Mouse (Mus musculus) ovary, postnatal 14 days (tissue): Measurements from ENCODE around the gene Sart1.
A peak's percentile ranks its signal among the peaks of the same experiment; 100 is the strongest.
"Not testable (repeated sequence)": the region's sequence is repeated elsewhere in the genome, so short reads cannot be mapped to it uniquely, and the experiment has no call there.

ENCODE experiments used
- DNase-seq: peaks from one replicate; pipeline ENCODE4 v3.0.0; 2022; ENCODE audit warnings: low spot score

The Sart1 gene

DNA sequence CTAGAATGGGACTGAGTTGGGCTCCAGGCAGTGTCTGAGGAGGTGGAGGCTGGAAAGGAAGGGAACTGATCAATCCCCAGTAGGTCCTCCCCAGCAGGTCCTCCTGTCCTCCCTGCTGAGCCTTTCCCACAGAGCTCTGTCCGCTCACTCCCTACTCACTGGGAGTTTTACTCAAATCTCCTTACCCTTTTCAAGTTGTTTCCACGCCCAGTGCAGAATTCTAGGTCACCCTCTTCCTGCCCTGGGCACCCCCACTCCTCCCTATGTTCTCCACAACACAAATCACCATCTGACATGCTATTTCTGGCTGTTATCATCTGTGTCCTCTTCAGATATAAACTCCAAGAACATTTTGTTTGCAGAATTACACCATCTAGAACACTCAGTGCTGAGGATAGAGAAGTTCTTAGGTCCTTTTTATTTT, 26.0 kb upstream of the Sart1 start:
- DNase-seq, result no peak

DNA sequence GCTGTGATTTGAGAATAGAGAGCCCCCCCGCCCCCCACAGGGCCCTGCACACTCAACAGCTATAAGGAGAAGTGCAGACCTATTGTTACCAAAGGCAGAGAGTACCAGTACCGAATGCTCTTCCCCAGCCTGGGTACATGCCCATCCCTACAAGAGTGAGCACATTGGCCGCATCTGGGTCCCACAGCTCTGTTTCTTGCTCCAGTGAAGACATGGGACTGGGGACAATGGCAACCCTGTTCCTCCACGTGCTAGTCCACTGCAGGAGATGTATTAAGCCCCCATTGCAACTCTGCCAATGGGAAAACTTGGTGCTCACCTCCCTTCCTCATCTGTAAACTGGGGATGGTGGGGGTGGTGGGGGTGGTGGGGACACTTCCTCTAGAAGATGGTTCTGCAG, 25.3 kb upstream of the Sart1 start:
- no peak for DNase-seq

DNA sequence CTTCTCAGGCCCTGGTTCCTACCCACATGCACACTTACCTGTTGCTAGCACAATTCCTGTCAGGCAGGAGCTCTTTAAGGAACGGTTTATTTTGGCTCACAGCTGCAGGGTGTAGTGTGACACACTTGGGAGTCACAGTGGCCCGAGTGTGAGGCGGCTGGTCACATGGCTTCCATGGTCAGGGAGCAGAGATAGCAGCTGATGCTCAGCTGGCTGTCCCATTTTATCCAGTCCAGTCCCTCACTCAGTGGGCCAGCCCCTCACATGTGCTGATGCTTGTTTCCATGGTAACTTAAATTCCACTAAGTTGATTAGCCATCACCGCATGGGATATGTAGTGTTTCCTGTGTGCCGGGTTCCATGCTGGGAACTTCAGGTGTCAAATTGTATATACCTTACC, 23.5 kb upstream of the Sart1 start:
- no peak for DNase-seq

DNA sequence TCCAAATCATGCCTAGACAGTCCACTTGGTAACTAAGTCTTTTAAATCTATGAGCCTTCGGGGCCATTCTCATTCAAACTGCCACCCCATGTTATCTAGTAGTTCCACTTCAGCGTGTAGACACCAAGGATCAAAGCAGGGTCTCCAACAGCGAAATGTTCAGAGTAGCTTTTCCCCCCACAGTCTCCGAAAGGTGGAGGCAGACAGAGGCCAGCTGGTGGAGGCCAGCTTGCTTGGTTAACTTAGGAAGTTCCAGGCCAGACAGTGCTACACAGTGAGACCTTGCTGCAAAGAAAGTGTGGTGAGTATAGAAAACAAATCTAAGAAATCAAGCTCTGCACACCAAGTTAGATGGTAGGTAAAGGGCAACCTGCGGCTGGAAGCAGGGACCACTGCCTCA, 22.1 kb upstream of the Sart1 start:
- no peak for DNase-seq

DNA sequence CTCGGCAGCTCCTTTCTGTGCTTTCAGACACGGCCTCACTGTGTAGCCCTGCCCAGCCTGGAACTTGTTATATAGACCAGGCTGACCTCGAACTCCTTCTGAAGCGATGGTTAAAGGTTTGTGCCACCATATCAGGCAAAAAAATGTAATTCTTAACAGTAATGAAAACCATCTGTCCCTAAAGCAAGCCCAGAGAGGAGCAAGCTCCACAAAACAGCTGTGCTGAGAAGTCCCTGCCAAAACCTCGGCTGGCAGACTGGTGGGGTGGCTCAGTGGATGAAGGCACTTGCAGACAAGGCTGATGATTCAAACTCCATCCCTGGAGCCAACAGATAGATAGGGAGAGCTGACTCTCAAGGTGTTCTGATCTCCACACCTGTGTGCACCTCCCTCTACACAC, 20.6 kb upstream of the Sart1 start:
- DNase-seq, result no peak

DNA sequence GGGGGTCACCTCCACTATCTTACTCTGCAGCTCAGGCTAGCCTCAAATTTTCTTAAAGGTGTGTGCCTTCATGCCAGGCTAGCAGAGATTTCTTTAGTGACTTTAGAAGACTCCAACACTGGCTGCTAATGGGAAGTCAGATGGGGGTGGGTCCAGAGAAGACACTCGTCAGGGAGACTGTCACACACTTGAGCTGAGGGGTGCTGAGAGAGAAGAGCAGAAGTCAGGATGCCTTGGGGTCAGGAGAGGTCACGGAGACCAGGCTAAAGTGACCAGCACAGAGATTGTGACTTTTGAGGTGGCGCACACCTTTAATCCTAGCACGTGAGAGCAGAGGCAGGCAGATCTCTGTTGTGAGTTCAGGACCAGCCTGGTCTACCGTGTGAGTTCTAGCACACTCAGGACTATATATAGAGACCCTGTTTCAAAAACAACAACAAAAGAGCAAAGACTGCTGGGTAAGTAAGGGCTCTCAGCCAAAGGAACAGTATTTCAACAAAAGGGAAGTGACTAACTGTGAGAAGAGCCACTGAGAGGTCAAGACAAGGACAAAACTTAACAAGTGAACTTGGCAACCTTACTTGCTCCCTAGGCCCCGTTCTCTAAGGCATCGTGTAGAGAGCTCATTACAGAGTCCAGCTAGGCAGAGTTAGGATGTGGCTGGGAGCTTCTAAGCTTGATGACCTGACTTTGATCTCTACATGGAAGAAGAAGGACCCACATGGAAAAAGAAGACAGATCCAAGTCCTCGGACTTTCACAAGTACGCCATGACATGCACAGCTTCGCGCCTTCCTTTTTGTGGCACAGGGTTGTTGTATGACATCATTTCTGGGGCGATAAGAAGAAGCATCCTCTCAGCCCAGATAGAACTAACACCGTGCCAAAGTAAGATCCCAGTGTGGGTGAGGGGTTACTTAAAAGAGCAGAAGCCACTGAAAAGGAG, 19.8 kb upstream of the Sart1 start:
- DNase-seq, result no peak

DNA sequence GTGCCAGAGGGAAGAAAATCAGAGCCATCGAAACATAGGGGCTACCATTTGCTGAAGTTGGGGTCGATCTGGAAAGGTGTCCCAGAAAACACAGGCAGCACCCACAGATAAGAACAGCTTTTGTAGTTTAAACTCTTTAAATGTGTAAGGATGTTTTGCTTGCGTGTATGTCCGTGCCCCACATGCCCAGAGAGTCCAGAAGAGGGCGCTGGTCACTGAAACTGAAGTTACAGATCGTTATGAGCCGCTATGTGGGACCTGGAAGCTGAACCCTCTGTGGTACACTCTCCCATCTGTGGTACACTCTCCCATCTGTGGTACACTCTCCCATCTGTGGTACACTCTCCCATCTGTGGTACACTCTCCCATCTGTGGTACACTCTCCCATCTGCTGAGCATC, 18.6 kb upstream of the Sart1 start:
- DNase-seq, result no peak

DNA sequence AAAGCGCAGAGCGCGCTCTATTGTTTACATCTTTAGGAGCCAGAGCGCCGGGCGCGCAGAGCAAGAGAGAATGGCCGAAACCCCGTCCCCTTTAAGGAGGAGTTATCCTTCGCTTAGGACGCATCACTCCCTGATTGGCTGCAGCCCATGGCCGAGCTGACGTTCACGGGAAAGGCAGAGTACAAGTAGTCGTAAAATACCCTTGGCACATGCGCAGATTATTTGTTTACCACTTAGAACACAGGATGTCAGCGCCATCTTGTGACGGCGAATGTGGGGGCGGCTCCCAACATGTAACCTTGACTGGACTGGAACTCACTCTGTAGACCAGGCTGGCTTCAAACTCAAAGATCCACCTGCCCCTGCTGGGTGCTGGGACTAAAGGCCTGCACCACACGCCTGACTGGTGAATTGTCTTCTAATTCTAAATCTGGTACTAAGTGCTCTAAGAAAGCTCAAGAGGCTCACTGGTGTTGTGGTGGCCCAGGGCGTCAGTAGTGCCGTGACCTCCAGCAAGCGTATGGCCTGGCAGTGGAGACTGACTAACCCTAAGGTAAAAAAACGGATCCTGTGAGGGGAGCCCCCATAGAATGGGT, 18.1 kb upstream of the Sart1 start:
- not testable (repeated sequence) for DNase-seq

DNA sequence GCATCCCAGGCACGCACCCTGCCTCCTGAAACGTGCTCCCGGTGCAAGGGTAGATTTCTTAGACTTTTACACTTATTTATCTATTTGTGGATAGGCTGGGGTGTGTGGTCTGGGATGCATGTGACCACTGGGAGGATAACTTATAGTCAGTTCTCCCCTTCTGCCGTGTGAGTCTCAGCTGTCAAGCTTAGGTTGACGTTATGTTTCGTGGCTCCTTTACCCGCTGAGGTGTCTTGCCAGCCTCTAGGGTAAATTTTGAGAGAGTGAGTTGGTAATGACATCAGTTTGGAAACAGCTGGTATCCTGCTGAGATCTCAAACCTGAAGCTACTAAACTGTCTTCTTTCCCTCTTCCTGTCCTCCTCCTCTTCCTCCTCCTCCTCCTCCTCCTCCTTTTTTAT, 17.4 kb upstream of the Sart1 start:
- DNase-seq, result no peak

DNA sequence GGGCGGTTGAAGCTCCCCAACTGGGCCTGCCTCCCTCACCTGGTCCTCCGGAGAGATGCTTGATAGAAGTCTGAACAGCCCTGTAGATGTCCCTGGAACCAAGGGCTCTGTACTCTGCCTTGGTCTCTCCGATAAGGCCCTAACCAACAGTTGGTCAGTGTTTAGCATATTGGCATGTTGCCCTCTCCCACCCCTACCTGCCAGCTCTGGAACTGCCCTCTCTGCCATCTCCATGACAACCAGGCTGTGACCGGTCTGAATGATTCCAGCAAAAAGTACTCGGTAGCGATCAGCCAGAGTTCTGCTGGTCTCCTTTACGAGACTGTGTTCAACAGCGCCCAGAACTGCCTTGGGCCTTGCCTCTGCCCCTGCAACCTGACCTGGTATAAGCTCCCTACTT, 13.8 kb upstream of the Sart1 start, which contains the start of gene Tsga10ip:
Tsga10ip (minus strand) TSS at position 234 of the 400 bp plus-strand sequence.
- no peak for DNase-seq

DNA sequence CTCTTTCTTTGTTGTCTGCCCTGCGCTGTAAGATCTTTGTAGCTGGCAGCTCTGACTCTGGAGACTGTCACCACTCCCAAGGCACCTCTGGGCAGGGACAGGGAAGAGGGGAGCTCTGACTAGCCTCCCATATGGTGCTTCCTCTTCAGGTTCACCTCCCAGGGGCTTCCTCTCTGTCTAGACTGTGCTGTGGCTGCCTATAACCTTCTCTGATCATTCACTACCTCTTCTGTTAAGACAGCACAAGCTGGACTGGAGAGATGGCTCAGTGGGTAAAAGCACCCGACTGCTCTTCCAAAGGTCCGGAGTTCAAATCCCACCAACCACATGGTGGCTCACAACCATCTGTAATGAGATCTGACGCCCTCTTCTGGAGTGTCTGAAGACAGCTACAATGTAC, 12.6 kb upstream of the Sart1 start:
- not testable (repeated sequence) for DNase-seq

DNA sequence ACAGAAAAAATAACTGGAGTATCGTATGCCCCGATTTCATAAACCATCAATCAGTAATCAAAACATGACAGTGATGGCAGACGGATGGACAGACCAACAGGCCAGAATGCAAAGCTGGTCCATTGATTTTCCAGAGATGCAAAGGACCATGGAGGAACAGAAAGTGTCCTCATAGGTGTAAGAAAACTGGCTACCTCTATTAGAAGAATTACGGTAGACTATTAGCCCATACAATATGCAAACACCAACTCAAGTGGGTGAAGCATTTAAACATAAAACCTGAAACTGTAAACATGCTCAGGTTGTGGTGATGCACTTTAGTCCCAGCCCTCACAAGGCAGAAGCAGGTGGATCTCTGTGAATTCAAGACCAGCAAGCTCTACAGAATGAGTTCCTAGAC, 6.9 kb upstream of the Sart1 start:
- no peak for DNase-seq

DNA sequence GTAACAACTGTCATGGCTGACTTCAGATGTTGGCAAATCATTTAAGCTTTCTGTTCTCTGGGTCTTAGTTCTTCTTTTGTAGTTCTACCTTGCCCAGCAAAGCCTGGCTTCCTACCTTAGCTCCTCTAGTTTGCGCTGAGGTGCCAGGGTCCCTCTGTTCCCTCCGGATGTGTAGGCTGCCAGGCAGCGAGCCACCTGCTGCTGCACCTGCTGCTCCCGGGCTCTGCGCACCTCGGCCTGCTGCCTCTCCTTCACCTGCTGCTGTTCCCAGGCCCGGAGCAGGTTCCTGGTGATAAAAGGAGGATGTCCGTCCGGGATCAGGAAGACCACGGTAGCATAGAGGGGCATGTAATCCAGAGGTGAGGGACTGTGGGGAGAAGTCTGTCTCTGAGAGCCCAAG, 5.7 kb upstream of the Sart1 start:
- no peak for DNase-seq

DNA sequence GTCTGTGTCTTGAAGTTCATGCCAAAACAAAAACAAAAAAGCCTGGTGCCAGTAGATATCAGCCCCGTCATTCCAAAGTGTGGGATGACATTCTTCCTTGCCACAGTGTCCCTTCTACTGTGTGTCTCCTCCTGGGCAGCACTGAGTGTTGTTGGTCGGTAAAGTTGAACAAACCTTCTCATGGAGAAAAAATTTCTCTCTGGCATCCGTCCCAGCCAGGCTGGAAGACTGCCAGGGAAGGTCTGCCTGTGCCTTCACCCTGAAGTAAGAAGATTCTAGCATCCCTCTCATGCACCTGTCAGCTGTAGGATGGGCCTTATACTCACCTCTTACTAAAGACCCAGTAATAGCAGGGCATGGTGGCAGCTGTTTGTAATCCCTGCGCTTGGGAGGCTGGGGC, 4.4 kb upstream of the Sart1 start:
- peak; percentile 76 for DNase-seq

DNA sequence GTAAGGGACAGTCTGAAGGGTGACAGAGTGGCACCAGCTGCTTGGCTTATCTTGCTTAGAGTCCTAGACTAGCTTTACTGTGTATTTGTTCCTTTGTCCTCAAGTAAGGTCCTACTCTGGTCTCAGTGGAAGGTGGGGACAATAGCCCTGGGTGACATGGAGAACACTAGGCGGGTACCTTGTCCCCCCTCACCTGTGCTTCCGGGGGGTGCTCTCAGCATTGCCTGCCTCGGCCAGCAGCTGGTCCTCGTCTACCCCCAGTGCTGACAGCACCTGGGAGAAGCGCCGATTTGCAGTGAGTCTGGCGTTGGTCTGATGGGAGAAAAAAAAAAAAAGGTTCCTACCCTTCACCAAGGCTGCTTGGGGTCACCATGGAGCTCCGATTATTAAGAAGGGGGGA, 1.9 kb upstream of the Sart1 start:
- DNase-seq, result no peak

DNA sequence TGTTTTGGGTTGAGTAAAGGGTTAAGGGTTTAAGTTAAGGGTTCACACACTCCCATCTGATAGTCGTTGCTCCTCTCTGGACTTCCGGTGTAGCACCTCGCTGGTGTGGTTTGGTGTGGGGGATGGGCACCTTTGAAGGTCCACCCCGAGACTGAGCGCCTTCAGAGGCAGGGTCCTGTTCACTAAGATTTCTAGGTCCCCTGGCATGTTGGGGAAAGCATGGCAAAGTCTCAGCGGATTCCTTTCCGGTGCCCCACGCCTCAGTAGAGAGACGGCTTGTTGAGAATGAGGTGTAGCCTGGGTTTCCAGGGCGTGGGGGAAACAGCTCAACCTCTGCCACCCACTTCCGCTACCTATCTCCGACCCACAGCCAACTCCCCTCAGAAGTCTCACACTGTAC, 1.1 kb upstream of the Sart1 start:
- DNase-seq, result peak; percentile 37

DNA sequence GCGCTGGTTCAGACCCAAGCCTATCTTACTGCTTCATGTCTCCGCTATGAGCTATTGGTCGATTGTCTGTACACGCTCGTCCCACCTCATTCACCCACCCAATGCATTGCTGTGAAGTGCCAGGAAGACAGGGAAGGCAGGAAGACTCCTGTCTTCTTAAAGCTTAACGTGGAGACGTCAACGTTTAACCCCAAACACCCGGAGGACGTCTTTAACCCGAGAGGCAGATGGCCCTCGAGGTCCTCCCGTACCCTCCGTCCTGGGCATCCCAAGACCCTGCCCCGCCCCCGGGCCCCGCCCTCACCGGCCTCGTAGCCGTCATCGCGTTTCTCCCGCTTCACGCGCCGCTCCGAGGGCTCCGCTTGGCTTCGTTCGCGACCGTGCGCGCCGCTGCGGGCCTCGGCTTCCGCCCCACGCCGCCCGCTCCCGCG, 477 bp downstream of the Sart1 start:
- no peak for DNase-seq

DNA sequence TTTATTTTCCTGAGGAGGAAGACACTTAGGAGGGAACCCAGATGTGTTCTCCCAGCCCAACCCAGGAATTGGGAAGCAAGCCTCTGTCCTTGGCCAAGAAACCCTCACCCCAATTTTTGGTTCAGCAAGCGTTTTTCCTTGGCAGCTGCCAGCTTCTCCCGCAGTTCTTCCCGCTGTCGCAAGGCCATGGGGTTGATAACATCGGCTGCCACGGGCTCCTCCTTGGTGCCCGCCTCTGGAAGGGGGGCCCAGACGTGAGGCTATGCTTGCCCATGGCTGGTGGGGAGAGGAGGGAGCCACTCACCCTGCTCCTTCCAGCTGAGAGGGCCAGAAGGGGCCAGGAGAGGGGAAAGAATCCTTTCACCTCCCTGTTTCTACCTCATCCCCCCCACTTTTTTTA, 3.8 kb downstream of the Sart1 start:
- no peak for DNase-seq

DNA sequence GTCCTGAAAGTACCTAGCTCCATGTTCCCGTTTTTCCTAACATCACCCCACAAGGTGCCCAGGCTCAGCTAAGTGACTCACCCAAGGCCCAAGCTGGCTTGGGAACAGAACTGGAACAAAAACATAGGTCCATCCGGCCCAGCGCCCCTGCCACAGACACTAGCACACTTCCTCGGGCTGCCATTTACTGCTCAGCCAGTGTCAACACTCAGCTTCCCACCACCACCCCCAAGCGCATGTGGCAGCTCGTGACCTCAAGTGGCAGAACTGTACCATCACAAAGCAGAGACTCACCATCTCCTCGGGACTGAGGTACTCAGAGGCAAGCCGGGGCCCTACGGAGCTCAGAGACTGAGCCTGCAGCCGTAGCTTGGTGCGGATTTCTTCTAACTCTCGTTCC, 5.2 kb downstream of the Sart1 start:
- no peak for DNase-seq

DNA sequence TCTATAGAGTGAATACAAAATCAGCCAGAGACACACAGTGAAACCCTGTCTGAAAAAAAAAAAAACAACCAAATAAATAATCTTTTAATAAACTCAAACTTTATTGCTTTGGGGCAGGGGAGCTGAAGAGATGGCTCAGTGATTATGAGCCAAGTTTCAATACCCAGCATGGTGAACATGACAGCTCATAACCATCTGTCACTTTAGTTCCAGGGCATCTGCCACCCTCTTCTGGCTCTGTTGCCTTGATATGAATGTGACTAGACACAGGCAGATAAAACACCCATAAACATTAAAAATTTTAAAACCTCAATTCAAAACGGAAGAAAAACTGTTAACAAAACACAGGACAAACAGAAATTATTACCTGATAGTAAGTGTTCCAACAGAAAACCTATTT, 11.1 kb downstream of the Sart1 start:
- no peak for DNase-seq

DNA sequence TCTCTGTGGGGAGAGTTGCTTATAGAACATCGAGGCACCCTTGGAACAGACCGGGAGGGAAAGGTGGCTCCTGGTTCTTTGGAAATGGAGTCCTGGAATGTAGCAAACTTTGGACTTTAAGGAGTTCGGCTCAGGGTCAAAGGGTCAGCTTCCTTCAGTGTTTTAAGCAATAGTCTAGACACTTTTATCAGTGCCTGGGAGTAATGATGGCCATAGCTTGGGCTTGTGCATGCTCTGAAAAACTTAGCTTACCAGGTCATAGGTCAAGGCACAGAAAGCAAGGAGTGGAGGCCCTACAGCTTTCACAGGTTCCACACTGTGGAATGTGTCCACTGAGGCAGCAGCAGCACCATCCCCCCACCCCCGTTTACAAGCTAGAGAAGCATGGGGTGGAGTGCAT, 13.8 kb downstream of the Sart1 start:
- DNase-seq, result no peak

DNA sequence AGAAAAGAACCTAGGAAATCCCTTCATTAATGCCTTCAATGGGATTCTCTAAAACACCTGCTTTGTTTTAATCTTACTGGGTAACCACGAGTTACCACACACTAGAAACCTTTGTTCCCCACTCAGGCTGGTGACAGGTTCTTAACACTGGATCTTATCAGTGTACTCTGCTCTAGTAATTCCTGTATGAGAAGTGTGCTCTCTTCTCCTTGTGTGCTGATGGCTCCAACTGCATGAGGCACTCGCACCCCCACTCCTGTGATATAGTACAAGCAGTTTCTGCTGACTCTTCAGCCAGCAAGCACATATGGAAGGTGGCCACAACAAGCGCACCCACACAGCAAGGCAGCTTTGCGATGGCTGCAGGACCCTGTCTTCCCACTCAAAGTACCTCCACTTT, 14.3 kb downstream of the Sart1 start:
- DNase-seq, result no peak

DNA sequence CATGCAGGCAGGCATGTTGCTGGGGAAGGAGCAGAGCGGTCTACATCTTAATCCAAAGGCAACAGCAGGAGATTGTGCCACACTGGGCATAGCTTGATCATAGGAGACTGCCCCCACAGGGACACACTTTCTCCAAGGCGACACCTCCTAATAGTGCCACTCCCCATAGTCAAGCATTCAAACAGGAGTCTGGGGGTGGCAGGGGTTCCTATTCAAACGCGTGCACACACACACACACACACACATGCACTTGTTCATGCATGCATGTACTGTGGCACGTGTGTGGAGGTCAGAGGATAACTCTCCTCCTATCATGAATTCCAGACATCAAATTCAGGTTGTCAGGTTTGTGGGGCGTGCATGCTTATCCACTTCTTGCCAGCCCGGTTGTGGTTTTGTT, 15.8 kb downstream of the Sart1 start:
- DNase-seq, result no peak

DNA sequence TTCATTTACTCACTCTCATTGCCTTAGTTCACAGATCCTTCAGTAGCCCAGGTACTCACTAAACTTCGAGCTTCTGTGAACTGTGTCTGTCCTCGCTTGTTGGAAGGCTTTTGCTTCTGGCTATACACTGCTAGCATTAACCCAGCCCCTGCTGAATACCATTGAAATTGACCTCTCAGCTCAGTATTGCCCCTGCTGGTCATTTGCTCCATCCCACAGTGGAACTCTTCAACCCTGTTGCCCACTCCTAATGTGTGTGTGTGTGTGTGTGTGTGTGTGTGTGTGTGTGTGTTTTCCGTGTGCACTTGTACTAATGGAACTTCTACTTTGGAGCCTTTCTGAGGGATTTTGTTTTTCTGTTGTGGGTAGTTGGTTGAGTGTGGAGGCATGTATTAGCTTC, 17.6 kb downstream of the Sart1 start:
- DNase-seq, result no peak
